Mouse (Mus musculus) limb, embryonic 12.5 days (tissue): ENCODE data around the gene Crk. TPM values are rescaled to one million over a fixed set of nuclear protein-coding genes. Genes with fewer than 3 reads are reported as not detected.

ENCODE experiments used
- ATAC-seq: fragments of 200-750 bp; cut with Nextera tagmentation; 2 replicates; pipeline ENCODE4 v1.8.0; 2017; ENCODE audit warnings: low read depth, moderate TSS enrichment; ENCODE audit not compliant: insufficient number of reproducible peaks, insufficient read depth, low FRiP score, low TSS enrichment
- H3K27ac ChIP-seq: fragments of 300-500 bp; sonication (generic); 2 replicates; pipeline ENCODE4 v1.5.1; 2016; ENCODE audit warnings: mild to moderate bottlenecking, moderate library complexity
- H3K27me3 ChIP-seq: fragments of 300-500 bp; sonication (generic); 2 replicates; pipeline ENCODE4 v1.6.1; 2016; ENCODE audit warnings: mild to moderate bottlenecking, moderate library complexity
- H3K36me3 ChIP-seq: fragments of 300-500 bp; sonication (generic); 2 replicates; pipeline ENCODE4 v1.6.1; 2016; ENCODE audit warnings: mild to moderate bottlenecking, moderate library complexity
- H3K4me1 ChIP-seq: fragments of 300-500 bp; sonication (generic); replicated peaks from 2 replicates; pipeline ENCODE4 v1.6.1; 2016
- H3K4me2 ChIP-seq: fragments of 300-500 bp; sonication (generic); 2 replicates; pipeline ENCODE4 v1.6.1; 2016; ENCODE audit warnings: mild to moderate bottlenecking, moderate library complexity
- H3K4me3 ChIP-seq: fragments of 300-500 bp; sonication (generic); replicated peaks from 2 replicates; pipeline ENCODE4 v1.5.1; 2016; ENCODE audit warnings: mild to moderate bottlenecking
- H3K9ac ChIP-seq: fragments of 300-500 bp; sonication (generic); replicated peaks from 2 replicates; pipeline ENCODE4 v1.6.1; 2016; ENCODE audit warnings: mild to moderate bottlenecking, moderate library complexity
- H3K9me3 ChIP-seq: fragments of 300-500 bp; sonication (generic); 2 replicates; pipeline ENCODE4 v1.6.1; 2016; ENCODE audit warnings: mild to moderate bottlenecking, moderate library complexity
- WGBS: fragments of 180-500 bp; shearing (Covaris S2); methylation state at CpG from one replicate; pipeline ENCODE4 v1.1.7; 2016; 5-methylcytosine and 5-hydroxymethylcytosine counted together
- polyA plus RNA-seq: library from polyadenylated mRNA; unstranded; fragments of >200 nt; fragmentation: Nextera tagmentation; extraction: Ambion mirVana; gene quantifications from 2 replicates; pipeline ENCODE4 v1.2.1, GENCODE M21; 2016

Gene Crk
- polyA plus RNA-seq, 1 experiment from 2014 or later, result 135 TPM

DNA sequence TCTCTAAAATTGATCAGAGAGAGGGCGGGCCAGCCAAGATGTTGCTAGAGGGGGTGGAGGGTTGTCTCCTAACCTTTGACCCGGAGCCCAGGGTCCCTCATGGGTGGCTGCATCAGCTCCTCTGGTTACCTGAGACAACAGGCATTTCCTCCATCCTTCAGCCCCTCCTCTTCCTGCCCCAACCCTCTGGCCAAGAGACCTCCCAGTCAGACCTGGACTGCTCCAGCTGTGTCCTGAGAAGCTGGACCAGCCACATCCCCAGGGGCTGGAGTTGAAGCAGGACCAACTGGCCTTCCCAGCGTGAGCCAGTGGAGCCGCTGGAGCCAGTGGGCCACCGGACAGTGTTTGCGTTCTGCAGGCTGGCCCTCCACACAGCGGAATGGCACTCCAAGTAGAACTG is 28.7 kb upstream of the Crk start, which contains the start of gene Myo1c:
Gene Myo1c, plus strand, starts transcription at position 194 of the 400 bp plus-strand sequence.
- Histone ChIP-seq H3K9ac (peak within 1 kb of the TSS; percentile 72), H3K4me3 (peak within 1 kb of the TSS; percentile 65)
- no peak for ATAC-seq

GRCm38 (mm10) chr11:75650958-75651425 is 28.1 kb upstream of the Crk start:
- Histone ChIP-seq H3K27me3 (peaks cover 35% of the 10 kb centered on the region), H3K9me3 (no peaks in the 10 kb centered on the region), H3K36me3 (peaks cover 6% of the 10 kb centered on the region; the same call in 1 of the 2 replicates), H3K9ac (peak overlapping the region; percentile 72), H3K4me3 (peak overlapping the region; percentile 65), H3K4me2 (peak overlapping the region; percentile 86), H3K4me1 (peaks cover 39% of the 10 kb centered on the region), H3K27ac (peak overlapping the region; percentile 56; the same call in 1 of the 2 replicates)
- ATAC-seq, result no peak
- 44% methylated on average over 13 of the region's 13 CpGs for WGBS

More for the DNA sequence above, 28.7 kb upstream of the Crk start, which contains the start of gene Myo1c:
- H3K4me2 ChIP-seq, result peak within 1 kb of the TSS; percentile 86
- H3K36me3 ChIP-seq, result peaks cover 6% of the 10 kb centered on the region; the same call in 1 of the 2 replicates
- H3K4me1 ChIP-seq, result peaks cover 39% of the 10 kb centered on the region
- H3K9me3 ChIP-seq, result no peaks in the 10 kb centered on the region
- peak within 1 kb of the TSS; percentile 56; the same call in 1 of the 2 replicates for H3K27ac ChIP-seq
- H3K27me3 ChIP-seq, result peaks cover 35% of the 10 kb centered on the region
- 72% methylated on average over 7 of the region's 7 CpGs for WGBS

GRCm38 (mm10) chr11:75651426-75652221 is 27.4 kb upstream of the Crk start:
- H3K9ac ChIP-seq, result peak overlapping the region; percentile 72
- peaks cover 46% of the 10 kb centered on the region for H3K4me1 ChIP-seq
- H3K27me3 ChIP-seq, result peaks cover 36% of the 10 kb centered on the region
- peak; percentile 16; the same call in 1 of the 2 replicates for ATAC-seq
- peak overlapping the region; percentile 86 for H3K4me2 ChIP-seq
- peak overlapping the region; percentile 65 for H3K4me3 ChIP-seq
- H3K36me3 ChIP-seq, result peaks cover 6% of the 10 kb centered on the region; the same call in 1 of the 2 replicates
- H3K9me3 ChIP-seq, result no peaks in the 10 kb centered on the region
- peak overlapping the region; percentile 56; the same call in 1 of the 2 replicates for H3K27ac ChIP-seq
- under 1% methylated on average over 54 of the region's 54 CpGs for WGBS

DNA sequence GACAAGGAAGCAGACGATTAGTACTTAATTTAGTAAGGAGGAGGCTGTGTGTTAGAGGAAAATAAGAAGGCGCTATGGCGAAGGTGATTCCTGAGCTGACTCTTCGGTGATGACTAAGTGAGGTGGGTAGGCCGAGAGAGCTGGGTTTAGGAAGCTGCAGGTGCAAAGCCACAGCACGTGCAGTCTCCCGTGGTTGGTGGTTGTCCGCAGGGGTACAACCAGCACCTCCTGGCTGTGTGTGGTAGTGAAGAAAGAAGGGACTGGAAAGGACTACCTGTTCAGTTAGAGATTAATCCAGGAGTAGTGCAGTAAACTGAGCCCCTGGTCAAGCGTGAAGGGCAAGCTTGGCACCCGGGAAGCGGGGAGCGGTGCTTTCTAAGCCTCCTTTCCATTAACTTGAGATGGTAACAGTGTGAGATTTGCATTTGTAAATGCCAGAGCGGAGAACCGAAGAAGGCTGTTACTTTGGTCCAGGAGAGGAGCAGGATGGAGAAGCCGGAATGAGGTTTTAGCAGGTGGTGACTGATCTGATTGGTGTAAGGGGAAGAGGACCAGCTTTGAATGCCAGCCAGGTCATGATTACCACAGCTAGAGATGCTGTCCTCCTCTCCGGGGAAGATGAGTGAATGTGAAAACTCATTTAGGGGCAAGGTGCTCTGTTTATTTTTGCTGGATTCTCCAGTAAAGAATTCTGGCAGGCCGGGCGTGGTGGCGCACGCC is 26.7 kb upstream of the Crk start:
- H3K27ac ChIP-seq, result 0 out of 2 replicates have a peak overlapping the region, but pooled peaks have one; percentile 17
- 19% methylated on average over 20 of the region's 20 CpGs for WGBS

GRCm38 (mm10) chr11:75652942-75653684 is 25.9 kb upstream of the Crk start:
- Histone ChIP-seq H3K4me1 (peaks cover 53% of the 10 kb centered on the region), H3K4me3 (peak overlapping the region; percentile 65), H3K27me3 (peaks cover 41% of the 10 kb centered on the region), H3K27ac (peak overlapping the region; percentile 53), H3K36me3 (peaks cover 10% of the 10 kb centered on the region), H3K4me2 (peak overlapping the region; percentile 89), H3K9ac (0 out of 2 replicates have a peak overlapping the region, but pooled peaks have one; percentile 54), H3K9me3 (no peaks in the 10 kb centered on the region)
- 25% methylated on average over 14 of the region's 14 CpGs for WGBS
- ATAC-seq, result no peak

More for the DNA sequence above, 26.7 kb upstream of the Crk start:
- H3K9ac ChIP-seq, result peak overlapping the region; percentile 72
- H3K4me3 ChIP-seq, result peak overlapping the region; percentile 65
- H3K36me3 ChIP-seq, result peaks cover 7% of the 10 kb centered on the region; the same call in 1 of the 2 replicates
- peaks cover 39% of the 10 kb centered on the region for H3K27me3 ChIP-seq
- peak overlapping the region; percentile 86 for H3K4me2 ChIP-seq
- no peaks in the 10 kb centered on the region for H3K9me3 ChIP-seq
- ATAC-seq, result no peak
- H3K4me1 ChIP-seq, result peaks cover 53% of the 10 kb centered on the region

DNA sequence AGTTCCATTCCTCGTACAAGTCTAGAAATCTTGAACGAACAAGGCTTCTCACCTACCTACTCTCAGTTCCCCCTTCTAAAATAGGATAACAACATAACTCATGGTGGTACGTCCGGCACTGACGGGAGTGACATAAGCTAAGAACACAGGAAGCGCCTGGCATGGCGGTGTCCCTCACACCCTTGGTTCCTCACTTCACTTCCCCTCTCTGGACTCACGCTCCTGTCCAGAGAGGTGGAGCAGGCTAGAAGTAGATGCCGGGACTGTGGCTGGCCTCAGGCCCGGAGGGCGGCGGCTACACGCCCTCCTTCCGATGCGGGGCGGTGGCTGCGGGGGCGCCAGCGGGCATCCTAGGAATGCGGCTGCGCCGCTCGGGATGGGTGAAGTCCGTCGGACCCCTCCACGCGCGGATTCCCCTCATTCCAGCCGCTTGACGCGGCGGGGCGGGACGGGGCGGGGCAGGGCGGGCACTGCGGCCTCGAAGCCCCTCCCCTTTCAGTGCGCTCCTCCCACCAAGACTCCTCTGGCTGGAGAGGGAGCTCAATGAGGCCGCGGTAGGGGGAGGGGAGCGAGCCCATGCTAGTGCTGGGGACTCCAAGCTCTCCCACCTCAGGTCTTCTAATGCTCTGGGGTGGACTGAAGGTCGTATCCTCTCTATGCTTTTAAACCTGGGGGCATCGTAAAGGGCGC is 25.1 kb upstream of the Crk start:
- Histone ChIP-seq H3K9ac (peak overlapping the region; percentile 54), H3K27ac (peak overlapping the region; percentile 53), H3K27me3 (peaks cover 41% of the 10 kb centered on the region), H3K9me3 (no peaks in the 10 kb centered on the region), H3K4me1 (peaks cover 53% of the 10 kb centered on the region), H3K36me3 (peaks cover 15% of the 10 kb centered on the region), H3K4me3 (peak overlapping the region; percentile 58), H3K4me2 (peak overlapping the region; percentile 89)
- ATAC-seq, result peak; percentile 28; the same call in 1 of the 2 replicates
- WGBS, result 2% methylated on average over 40 of the region's 45 CpGs

DNA sequence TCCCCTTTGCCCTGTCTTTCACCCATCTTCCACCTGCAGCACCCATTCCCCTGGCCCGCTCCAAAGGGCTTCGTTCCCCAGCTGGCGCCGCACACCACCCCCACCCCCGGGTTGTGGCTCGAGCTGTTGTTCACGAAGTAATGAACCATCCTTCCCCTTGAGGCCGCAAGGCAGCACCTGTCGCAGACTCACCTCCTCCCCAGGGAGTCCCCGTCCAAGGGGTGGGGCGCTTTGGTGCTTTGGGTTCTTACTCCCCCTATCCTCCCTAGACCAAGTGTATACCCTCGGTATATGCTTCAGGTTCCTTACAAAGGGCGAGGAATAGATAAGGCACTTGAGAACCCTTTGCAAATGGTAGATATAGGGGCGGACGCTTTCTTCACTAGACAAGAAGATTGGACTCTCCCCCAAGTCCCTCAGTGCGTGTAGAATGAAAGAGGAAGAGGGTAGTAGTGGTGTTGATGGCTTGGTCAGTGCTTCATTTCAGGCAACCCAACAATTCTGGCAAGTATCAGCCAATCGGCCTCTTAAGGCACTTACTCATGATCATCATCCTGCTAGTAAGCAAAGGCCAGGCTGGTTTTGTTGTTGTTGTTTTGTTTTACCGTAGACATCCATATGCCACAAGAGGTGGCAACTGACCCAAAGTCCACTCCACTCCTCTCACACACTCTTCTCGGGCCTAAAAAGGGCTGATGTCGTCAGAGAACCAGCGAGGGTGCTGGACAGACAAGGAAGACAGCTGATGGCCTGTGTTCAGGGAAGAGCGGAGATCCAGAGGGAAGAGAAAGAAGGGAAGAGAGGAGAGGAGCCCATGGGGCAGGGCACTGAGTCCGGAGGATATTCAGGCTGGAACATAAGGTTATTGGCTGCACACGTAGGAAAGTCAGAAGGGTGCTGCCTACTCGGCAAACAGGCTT is 24.3 kb upstream of the Crk start:
- ATAC-seq, result no peak
- Histone ChIP-seq H3K4me1 (peaks cover 53% of the 10 kb centered on the region), H3K27me3 (peaks cover 41% of the 10 kb centered on the region), H3K27ac (no peak overlapping the region), H3K4me2 (peak overlapping the region; percentile 89), H3K36me3 (peaks cover 16% of the 10 kb centered on the region), H3K9ac (no peak overlapping the region), H3K9me3 (no peaks in the 10 kb centered on the region), H3K4me3 (peak overlapping the region; percentile 74)
- WGBS, result 40% methylated on average over 25 of the region's 25 CpGs

DNA sequence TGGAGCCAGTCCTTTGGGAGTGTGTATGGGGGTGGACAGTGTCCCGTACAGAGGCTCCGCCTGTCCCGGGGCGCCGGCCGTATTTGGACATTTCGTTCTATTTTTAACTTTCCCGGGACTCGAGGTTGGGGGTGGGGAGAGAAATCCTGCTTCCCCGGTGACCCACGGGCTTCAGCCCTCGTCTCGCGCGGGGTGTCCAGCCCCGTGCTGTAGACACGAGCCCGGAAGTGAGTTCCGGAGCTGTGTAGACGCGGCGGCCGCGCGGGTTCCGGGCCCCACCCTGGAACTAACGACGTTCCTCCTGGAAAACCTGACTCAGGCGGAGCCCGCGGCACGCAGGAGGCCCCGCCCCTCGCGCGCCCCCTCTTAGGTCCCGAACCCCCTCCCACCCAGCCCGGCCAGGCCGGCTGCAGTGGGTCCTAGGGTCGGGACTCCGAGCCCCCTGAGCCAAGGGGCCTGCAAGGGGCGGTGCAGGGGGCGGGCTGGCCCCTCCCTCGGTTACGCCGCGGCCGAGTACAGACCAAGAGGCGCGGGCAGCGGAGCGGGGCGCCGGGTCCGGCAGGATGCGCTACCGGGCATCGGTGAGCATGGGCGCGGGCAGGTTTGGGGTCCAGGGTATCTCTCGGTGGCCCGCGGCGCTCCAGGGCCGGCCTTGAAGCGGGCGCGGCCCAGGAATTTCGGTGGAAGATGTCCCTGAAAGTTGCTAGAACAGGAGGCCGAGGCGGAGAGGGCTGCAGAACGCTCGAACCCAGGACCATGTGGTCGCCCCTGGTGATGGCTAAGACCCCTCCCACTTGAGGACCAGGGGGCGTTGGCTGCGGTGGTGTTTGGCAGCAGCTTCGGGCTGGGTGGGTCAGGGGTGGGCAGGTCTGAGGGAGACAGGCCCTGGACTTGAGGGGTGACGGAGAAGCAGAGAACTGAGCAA is 23.2 kb upstream of the Crk start:
- Histone ChIP-seq H3K9me3 (no peaks in the 10 kb centered on the region), H3K36me3 (peaks cover 26% of the 10 kb centered on the region), H3K9ac (peak overlapping the region; percentile 83), H3K27me3 (peaks cover 41% of the 10 kb centered on the region), H3K4me1 (peaks cover 46% of the 10 kb centered on the region), H3K4me3 (peak overlapping the region; percentile 74), H3K4me2 (peak overlapping the region; percentile 89), H3K27ac (peak overlapping the region; percentile 50; the same call in 1 of the 2 replicates)
- peak; percentile 52 for ATAC-seq
- 2% methylated on average over 75 of the region's 78 CpGs for WGBS
